Mouse (Mus musculus): ENCODE measurements around the gene Cdc34. TPM values are rescaled to one million over a fixed set of nuclear protein-coding genes. Genes with fewer than 3 reads are reported as not detected.
A peak's percentile ranks its signal among the peaks of the same experiment; 100 is the strongest.

Gene Cdc34
- total RNA-seq (2014; fragmentation: Nextera tagmentation) = 134 and 152 TPM in 2 replicates
- total RNA-seq (2017) = 128 and 236 TPM in 2 replicates

DNA sequence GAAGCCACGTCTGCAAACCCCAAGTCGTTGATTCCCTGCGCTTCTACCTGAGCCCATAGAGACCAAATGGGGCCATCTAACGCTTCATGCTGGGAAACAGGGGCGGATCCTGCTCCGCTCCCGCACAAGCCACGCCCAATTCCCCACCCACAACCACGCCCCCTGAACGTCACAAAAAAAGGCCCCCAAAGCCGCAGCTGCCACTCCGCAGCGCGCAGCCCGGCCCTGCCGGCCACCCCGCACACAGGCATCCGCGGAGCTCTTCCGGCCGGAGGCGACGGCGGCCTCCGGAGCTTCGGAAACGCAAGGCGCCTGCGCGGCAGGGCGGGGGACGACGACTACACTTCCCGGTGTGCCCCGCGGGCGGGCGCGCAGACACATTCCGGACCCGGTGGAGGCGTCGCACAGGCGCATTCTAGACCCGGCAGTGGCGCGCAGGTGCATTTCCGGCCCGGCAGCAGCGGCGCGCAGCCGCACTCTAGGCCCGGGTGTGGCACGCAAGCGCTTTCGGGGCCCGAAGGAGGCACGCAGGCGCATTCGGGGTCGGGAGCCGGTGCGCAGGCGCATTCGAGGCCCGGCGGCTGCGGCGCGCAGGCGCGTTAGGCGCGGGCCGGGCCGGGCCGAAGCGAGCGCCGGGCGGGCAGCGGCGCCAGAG, at the start of gene Cdc34:
Gene Cdc34, plus strand, starts transcription at position 605 of the 655 bp plus-strand sequence.
- peak; percentile 75 for ATAC-seq (replicated peaks; ENCODE audit: low FRiP score, low TSS enrichment, poor library complexity, severe bottlenecking)

GRCm38 (mm10) chr10:79633006-79633777, 48.8 kb upstream of the Cdc34 start:
- no peak for ATAC-seq (replicated peaks; ENCODE audit: low FRiP score, low TSS enrichment, poor library complexity, severe bottlenecking)

GRCm38 (mm10) chr10:79636287-79636686, 45.7 kb upstream of the Cdc34 start:
- no peak for ATAC-seq (replicated peaks; ENCODE audit: low FRiP score, low TSS enrichment, poor library complexity, severe bottlenecking)

DNA sequence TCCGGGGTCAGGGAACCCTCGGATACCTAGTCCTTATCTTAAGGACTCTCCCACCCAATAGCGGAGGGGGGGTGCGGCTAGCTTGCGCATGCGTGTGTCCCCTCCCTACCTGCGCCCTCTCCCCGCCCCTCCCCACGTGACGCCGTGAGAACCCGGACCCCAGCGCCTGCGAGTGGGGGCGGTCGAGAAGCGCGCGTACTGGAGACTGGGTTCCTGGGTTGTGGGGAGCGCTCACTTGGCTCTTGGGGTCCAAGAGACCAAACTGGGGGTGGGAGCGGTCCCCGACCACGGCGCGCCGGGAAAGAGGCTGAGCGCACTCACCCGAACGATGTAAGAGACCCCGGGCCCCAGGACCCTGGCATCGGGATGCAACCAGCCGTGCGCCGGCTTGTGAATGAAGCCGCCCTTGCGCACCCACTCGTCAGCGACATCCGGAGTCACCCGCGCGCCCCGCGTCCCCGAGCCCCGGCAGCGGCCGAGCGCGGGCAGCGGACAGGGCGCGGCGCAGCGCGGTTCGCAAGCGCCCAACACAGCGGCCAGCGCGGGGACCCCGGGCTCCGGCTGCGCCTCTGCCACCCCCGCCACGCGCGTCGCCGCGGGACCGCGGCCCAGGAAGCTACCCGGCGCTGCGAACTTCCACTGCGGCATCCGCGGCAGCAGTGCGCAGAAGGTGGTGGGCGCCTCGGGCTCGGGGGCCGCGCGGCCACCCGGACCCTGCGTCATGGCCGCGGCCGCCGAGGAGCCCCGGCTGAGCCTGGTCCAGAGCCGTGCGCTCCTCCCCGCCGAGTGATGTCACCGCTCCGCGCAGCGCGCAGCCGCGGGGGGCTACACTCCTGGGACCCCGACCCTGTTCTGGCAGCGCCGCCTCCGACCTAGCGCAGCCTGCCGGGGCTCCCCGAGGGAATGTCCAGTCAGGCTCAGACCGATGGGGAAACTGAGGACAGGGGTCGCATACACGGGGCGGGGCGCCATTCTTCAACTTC, 44.6 kb upstream of the Cdc34 start, which contains the start of gene Shc2:
Gene Shc2, minus strand, starts transcription at position 791 of the 983 bp plus-strand sequence.
- ATAC-seq (replicated peaks; ENCODE audit: low FRiP score, low TSS enrichment, poor library complexity, severe bottlenecking) = no peak

DNA sequence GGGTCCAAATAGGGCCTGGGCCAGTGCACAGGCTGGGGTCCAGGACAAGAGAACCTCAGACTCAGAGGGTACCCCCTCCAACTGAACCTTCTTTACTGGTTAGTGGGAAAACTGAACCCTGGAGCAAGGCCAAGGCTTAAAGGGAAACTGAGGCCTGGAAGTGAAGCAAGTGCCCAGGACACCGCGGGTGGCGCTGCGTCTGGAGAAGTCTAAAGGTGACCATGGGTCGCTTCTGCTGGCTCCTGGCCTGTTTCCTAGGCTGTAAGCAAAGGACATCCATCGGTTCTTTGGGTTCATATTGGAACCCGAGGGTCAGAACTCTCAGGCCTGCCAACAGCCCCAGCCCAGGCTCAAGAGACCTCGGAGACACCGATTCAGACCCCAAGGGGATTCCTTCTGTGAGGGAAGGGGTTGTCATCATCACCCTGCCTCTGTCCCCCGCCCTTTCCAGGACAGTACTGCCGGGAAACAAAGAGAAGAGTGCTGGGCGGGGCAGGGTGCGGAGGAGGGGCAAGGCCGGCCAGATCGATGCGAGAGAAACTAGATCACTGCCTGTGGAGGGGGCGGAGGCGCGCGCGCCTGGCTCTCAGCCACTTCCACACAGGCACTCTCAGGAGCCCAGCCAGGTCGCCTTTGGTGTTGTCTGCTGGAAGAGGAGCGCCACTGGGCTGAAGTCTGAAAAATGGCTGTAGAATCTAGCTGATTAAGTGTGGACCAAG, 43.4 kb upstream of the Cdc34 start:
- ATAC-seq (replicated peaks; ENCODE audit: low FRiP score, low TSS enrichment, poor library complexity, severe bottlenecking) = no peak

DNA sequence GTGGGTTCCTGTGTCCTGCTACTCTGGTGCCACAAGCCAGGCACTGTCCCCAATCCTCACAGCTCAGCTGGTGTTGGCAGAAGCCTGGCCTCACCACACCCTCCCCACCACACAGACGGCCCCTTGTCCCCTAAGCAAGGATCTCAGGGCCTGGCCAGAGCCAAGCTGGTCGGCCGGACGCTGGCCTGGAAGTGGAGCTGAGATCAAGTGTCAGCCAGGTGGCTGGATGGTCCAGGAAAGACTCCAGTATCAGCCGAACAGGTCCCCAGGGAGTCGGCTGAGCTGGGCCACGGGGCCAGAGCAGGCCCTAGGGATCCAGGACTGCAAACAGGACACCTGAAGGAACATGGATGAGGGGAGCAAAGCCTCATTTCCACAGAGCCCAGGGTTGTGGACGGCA, 36.3 kb upstream of the Cdc34 start, which contains the start of gene Odf3l2:
Gene Odf3l2, minus strand, starts transcription at position 28 of the 400 bp plus-strand sequence.
- ATAC-seq (replicated peaks; ENCODE audit: low FRiP score, low TSS enrichment, poor library complexity, severe bottlenecking) = no peak

DNA sequence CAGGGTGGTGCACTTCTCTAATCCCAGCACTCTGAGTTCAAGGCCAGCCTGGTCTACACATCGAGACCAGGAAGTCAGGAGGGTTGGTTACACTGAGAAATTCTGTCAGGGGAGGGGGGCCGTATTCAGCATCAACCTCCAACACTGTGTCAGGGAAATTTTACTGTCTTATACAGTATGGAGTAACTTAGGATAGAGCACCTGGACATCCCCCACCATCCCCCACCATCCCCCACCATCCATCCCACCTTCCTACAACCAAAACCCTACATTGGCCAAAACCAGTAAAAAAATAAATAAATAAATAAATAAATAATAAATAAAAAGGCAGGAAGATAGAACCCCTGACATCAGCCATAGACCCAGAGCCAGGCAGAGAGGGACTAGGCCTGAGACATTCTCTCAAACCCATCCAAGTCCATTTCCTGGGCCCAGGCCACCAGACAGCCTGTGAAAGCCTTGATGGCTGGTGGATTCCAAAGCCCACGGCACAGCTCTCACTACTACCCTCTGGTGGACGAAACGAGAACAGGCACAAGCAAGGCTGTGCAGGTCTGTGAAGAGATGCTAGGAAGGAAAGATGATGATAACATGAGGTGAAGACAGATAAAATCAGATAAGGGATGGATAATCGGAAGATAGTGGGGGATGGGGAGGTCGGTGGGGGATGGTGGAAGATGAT, 32.8 kb upstream of the Cdc34 start:
- peak; percentile 88 for ATAC-seq (replicated peaks; ENCODE audit: low FRiP score, low TSS enrichment, poor library complexity, severe bottlenecking)

DNA sequence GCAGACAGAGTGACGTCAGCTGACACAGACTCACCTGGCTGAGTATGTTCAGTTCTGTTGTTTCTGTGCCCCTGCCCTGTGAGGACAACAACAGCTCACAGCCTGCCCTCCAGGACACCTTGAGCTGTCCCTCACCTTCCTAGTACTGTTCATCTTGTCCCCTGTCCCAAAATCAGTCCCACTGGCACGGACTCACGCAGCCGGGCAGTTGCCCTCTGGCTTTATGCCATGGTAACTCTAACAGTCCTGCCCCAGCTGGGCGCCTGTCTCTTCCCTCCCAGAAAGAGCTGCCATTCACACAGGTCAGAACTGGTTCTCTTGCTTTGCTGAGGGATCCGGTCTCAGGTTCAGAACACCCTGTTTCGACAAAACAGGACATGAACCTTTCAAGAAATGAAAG, 29.2 kb upstream of the Cdc34 start:
- no peak for ATAC-seq (replicated peaks; ENCODE audit: low FRiP score, low TSS enrichment, poor library complexity, severe bottlenecking)

- no peak for ATAC-seq (replicated peaks; ENCODE audit: low FRiP score, low TSS enrichment, poor library complexity, severe bottlenecking)
Measured at GRCm38 (mm10) chr10:79654946-79655395, 27.0 kb upstream of the Cdc34 start.

DNA sequence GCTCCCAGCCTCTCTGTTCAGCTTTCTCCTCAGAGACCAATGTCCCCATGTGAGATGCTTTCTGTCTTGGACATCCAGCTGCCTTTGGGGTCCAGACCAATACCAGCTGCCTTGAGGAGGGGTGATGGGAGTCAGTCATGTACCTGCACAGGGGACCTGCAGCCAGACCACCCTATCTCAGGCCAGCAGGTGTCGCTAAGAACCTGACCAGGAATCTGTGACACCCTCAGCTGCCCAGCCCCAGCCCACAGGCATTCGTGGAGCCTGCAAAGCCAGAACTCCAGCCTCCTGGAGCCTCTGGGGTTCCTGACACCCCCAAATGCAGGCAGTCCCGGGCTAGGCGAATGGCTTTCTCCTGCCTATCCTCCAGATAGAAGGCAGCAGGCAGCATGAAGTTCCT, 23.2 kb upstream of the Cdc34 start:
- ATAC-seq (replicated peaks; ENCODE audit: low FRiP score, low TSS enrichment, poor library complexity, severe bottlenecking) = peak; percentile 61; the same call in 1 of the 2 replicates

GRCm38 (mm10) chr10:79660298-79660697, 21.7 kb upstream of the Cdc34 start:
- no peak for ATAC-seq (replicated peaks; ENCODE audit: low FRiP score, low TSS enrichment, poor library complexity, severe bottlenecking)

DNA sequence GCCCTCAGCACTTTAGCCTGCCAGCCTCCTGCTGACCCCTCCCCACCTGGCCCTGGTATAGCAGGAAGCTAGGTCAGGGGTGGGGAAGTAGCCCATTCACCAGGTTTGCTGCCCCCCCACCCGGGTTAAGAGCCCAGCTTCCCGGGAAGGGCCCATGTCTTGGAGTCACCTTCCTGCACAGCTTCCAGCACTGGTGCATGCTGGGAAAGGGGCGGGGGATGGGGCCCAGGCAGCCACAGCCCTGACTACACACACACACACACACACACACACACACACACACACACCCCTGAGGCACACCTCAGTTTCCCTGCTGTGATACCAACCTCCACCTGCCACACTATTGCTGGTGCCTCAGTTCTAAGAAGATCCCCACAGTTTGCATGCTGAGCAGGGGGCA, 20.1 kb upstream of the Cdc34 start:
- no peak for ATAC-seq (replicated peaks; ENCODE audit: low FRiP score, low TSS enrichment, poor library complexity, severe bottlenecking)

DNA sequence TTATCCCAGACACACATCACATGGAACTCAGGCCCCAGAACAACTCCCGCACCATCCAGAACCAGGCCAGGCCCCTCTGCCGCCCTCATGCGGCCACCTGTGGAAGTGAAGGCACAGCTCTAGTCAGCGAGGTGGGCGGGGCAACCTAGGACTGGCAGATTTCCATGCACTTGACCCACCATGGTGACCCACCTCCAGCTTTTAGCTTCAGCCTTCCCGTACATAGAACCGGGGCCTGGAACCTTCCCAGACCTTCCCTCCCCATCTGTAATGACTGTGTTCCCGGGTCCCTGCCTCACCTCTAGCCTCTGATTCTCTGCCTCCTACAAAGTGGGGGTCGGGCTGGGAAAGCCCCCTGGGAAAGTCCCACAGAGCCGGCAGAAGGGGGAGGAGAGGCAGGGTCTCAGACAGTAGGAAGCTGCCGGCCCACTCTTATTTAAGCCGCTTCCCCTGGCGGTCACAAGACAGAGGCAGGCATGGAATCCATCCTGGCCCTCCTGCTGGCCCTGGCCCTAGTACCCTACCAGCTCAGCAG, 17.8 kb upstream of the Cdc34 start, which contains the start of gene Madcam1:
Gene Madcam1, plus strand, starts transcription at position 429 of the 535 bp plus-strand sequence.
- ATAC-seq (replicated peaks; ENCODE audit: low FRiP score, low TSS enrichment, poor library complexity, severe bottlenecking) = peak; percentile 39

DNA sequence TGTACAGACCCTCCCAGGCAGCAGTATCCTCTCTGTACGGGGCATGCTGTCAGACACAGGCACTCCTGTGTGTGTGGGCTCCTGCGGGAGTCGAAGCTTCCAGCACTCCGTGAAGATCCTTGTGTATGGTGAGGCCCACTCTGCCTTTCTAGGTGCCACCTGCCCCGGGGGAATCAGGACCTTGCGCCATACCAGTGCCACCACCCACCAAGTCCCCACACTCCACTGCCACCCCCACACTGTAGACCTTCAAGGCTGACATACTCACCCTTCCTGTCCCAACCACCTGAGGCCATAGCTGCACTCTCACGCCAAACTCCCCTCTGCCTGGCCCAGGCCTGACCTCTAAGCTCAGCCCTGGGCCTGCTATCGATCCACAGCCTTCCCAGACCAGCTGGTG, 16.9 kb upstream of the Cdc34 start:
- ATAC-seq (replicated peaks; ENCODE audit: low FRiP score, low TSS enrichment, poor library complexity, severe bottlenecking) = no peak

DNA sequence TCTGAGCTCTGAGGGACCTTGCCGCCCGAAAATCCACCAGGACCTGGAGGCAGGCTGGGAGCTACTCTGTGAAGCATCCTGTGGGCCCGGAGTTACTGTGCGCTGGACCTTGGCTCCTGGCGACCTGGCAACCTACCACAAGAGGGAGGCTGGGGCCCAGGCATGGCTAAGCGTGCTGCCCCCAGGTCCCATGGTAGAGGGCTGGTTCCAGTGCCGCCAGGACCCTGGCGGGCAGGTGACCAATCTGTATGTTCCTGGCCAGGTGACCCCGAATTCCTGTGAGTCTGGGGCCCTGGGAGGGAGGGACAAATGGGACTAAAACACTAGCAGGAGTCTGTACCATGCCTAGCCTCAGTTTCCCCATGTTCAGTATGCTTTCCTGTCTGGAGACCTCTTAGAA, 15.5 kb upstream of the Cdc34 start:
- no peak for ATAC-seq (replicated peaks; ENCODE audit: low FRiP score, low TSS enrichment, poor library complexity, severe bottlenecking)

DNA sequence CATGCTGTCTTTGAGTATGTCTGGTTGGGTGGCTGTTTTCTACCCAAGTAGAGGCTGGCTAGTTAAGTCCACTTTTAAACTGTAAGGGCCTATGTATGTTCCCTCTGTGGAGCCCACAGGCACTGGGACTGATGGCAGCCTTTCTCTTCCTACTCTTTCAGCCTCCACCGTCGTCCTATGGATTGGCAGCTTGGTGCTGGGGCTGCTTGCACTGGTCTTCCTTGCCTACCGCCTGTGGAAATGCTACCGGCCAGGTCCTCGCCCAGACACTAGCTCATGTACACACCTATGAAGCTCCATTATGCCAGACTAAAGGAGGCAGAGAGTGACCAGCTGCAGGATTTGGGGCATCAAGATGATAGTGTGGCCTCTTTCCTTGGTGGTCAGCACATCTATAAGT, 13.9 kb upstream of the Cdc34 start:
- ATAC-seq (replicated peaks; ENCODE audit: low FRiP score, low TSS enrichment, poor library complexity, severe bottlenecking) = no peak

GRCm38 (mm10) chr10:79668771-79669575, 13.0 kb upstream of the Cdc34 start, which contains the start of gene Tpgs1:
TSS of gene Tpgs1 (plus strand) at chr10:79669369.
- ATAC-seq (replicated peaks; ENCODE audit: low FRiP score, low TSS enrichment, poor library complexity, severe bottlenecking) = peak; percentile 85
